7 mouse cellular contexts compared by ENCODE assay signal in genomic region chr2:68861721-68862463, GRCm38 (mm10). TPM values are rescaled to one million over a fixed set of nuclear protein-coding genes. Genes with fewer than 3 reads are reported as not detected.
A peak's percentile ranks its signal among the peaks of the same experiment; 100 is the strongest.
DNase-seq lines count a peak whose midpoint lies in the region; ATAC-seq and TF ChIP-seq lines count a peak whose summit lies in the region.

No protein-coding gene starts in this region.

- H3K4me3 ChIP-seq in gastrocnemius, adult 2 months = peak overlapping the region; percentile 76
- H3K4me3 ChIP-seq in hindbrain, embryonic 16.5 days (ENCODE audit: low read length) = peak overlapping the region; percentile 71

- H3K9me3 ChIP-seq in hindbrain, embryonic 16.5 days (ENCODE audit: control insufficient read depth, low read length) = no peaks in the 10 kb centered on the region

- ATAC-seq in hindbrain, embryonic 16.5 days = peak; percentile 68
- peak; percentile 36; the same call in 1 of the 2 replicates for ATAC-seq in megakaryocyte-erythroid progenitor cell, adult 5-6 weeks (replicated peaks; ENCODE audit: low FRiP score, low TSS enrichment, poor library complexity, severe bottlenecking)

- no peak for TF ChIP-seq CTCF in gastrocnemius, adult 2 months (IDR thresholded peaks at IDR 0.05)

- H3K9ac ChIP-seq in hindbrain, embryonic 16.5 days (ENCODE audit: low read depth, low read length) = peak overlapping the region; percentile 85

- H3K27me3 ChIP-seq in hindbrain, embryonic 16.5 days (replicated peaks; ENCODE audit: control insufficient read depth, insufficient read depth, low read length) = no peaks in the 10 kb centered on the region

- peak overlapping the region; percentile 86 for H3K4me2 ChIP-seq in hindbrain, embryonic 16.5 days (ENCODE audit: low read length)

- peaks cover 6% of the 10 kb centered on the region for H3K4me1 ChIP-seq in hindbrain, embryonic 16.5 days (ENCODE audit: control insufficient read depth, insufficient read depth, low read depth, low read length)

- intact Hi-C loops in gastrocnemius, adult 2 months (cut with DNase I) = no loop called here
- intact Hi-C loops in left cerebral cortex, postnatal 14 days (cut with DNase I) = loop anchor here (2.0 kb wide), 1 partner anchor 239 kb away; no protein-coding TSS in a partner anchor

- WGBS in hindbrain, embryonic 16.5 days = under 1% methylated on average over 63 of the region's 64 CpGs

- peak overlapping the region; percentile 69 for H3K27ac ChIP-seq in gastrocnemius, adult 2 months
- H3K27ac ChIP-seq in hindbrain, embryonic 16.5 days (ENCODE audit: low read depth, low read length) = peak overlapping the region; percentile 92

- no peaks in the 10 kb centered on the region for H3K36me3 ChIP-seq in hindbrain, embryonic 16.5 days (ENCODE audit: control insufficient read depth, insufficient read depth, low read length)

- DNase-seq in ZHBTc4 (ENCODE audit: low read depth, low spot score) = peak; percentile 75
- peak; percentile 78 to 79 for DNase-seq in cerebellum, postnatal 25 days
- DNase-seq in gastrocnemius, adult 2 months = peak; percentile 58
- peak; percentile 40 to 41 for DNase-seq in left cerebral cortex, postnatal 14 days (ENCODE audit: low spot score in 2 of 2)
- DNase-seq in right cerebral cortex, postnatal 36 days (ENCODE audit: low spot score in 2 of 2) = peak; percentile 32 to 43

RNA-seq across cellular contexts. Expression of gene Cers6, which starts 0.7 kb away (rescaled TPM):
- total RNA-seq in gastrocnemius, adult 2 months (2021) = 1 to 10 TPM in 1 of 2 experiments, under 1 TPM in 1; 0.59 to 1.6 TPM
- 45.0 and 54.7 TPM in 2 replicates for polyA plus RNA-seq in hindbrain, embryonic 16.5 days (2015; fragmentation: Nextera tagmentation; extraction: Ambion mirVana)
- 10 to 100 TPM; 69.2 to 74.0 TPM for total RNA-seq in left cerebral cortex, postnatal 14 days (2021)
- 0.79 and 2.8 TPM in 2 replicates for total RNA-seq in megakaryocyte-erythroid progenitor cell, adult 5-6 weeks (2014; fragmentation: Nextera tagmentation)
- total RNA-seq in megakaryocyte-erythroid progenitor cell, adult 5-6 weeks (2017) = 1.1 and 1.4 TPM in 2 replicates

Comparison
In these comparisons a context has a peak if more than half of its experiments do, and no peak if none do; other contexts are left out.
1. Peak in every context shown above with its lines: DNase-seq, ATAC-seq, H3K4me3 ChIP-seq and H3K27ac ChIP-seq.
2. RNA of gene Cers6, which starts 0.7 kb away (total RNA-seq): 69.2 to 74.0 TPM in left cerebral cortex, postnatal 14 days; 0.59 to 1.6 TPM in gastrocnemius, adult 2 months and 0.79 to 2.8 TPM in megakaryocyte-erythroid progenitor cell, adult 5-6 weeks; every median in the first group is over 10 times any median in the second.